Mouse (Mus musculus): ENCODE measurements around the gene Gm21981.

The Gm21981 gene

DNA sequence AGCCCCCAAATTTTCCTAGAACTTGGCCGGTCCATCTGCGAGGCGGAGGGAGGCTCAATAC lies at the start of gene Gm21981:
Gene Gm21981 (minus strand): TSS at position 14 of the 61 bp plus-strand sequence.
- DNase-seq (ENCODE audit: low spot score) = no peak

DNA sequence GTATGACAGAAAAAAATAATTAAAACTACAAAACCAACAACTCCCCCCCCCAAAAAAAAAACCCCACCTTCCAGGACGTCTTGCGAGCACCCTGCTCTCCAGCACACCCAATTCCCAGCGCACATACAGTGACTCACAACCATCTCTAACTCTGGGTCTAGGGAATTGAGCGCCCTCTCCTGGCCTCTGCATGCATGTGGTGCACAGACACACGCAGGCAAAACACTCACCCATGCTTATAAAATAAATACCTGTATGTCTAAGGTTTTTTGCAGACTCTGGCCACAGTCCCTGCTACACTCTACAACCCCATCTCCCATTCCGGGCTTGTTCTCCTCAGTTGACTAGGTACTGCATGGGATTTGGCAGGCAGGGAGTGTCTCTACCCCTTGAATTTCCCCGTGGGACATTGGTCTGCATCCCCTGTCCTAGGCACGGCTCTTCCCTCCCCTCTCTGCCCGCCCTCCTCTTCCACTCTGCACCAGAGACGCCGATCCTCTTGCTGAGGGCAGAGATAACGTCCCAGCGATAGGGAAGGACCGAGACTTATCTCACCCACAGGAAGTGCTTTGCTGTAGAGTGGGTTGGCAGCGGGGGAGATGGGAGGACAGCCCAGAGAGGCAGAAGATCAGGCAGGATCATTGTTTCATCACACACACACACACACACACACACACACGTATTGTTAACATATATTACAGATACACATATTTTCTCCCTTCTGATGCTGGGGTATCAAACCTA lies 48.9 kb upstream of the Gm21981 start:
- DNase-seq (ENCODE audit: low spot score) = no peak

DNA sequence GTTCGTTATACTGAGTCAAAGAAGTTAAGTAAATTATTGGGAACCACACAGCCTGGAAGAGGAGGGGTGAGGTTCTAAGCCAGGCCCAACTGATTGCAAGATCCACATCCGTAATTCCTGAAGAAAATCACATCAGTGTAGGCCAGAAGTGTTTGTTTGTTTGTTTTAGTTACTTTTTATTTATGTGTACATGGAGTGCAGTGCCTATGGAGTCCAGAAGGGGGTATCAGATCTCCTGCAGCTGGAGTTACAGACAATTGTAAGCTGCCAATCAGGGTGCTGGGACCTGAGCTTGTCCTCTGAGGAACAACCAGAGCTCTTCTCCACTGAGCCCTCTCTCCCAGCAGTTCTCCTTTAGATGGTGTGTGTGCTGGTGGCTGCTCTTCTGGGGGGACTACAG lies 45.9 kb upstream of the Gm21981 start:
- DNase-seq (ENCODE audit: low spot score) = no peak

DNA sequence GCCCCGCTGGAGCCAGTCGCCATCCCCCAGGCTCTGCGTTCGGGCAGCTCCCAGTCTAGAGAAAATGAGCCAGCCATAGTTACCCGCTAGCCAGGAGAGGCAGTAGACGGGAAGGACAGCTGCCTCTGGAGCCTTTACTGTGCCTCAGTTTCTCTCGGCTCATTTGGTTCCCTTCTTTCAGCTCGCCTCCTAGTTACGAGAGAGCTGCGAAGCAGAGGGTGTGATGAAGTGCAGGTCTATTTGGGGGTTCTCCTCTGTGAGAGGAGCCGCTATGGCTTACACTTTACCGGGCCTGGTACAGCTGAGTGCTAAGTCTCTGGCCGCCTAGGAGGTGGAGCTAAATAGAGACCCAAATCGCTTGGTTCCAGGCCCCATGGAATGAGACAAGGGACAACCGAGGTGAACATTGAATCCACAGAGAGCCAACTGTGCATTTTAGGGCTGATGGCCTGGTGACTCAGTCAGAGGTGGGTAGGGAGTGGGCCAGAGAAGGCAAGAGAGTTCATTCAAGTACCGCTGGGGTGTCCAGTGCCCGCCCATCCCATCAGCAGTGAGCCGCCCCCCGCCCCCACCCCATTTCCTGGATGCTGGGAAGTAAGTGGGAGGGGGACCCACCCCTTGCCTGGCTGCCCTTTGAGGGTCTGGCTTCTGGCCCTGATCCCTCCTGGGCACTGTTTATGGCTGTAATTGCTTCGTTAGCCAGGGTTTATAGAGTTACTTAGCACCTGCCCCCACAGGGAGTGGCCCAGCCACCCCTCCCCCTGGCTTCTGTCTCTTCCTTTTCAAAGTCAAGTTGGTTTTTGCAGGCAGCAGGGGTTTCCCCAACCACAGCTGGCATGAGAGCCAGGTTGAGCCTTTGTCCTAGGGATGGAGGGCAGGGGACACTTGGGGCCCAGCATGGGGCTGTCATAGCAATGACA lies 44.9 kb upstream of the Gm21981 start:
- no peak for DNase-seq (ENCODE audit: low spot score)

GRCm38 (mm10) chr17:47738066-47738878 lies 44.0 kb upstream of the Gm21981 start:
- DNase-seq (ENCODE audit: low spot score) = peak; percentile 36

- DNase-seq (ENCODE audit: low spot score) = peak; percentile 74
Measured at GRCm38 (mm10) chr17:47737271-47738065, 43.2 kb upstream of the Gm21981 start.

GRCm38 (mm10) chr17:47736856-47737255 lies 42.6 kb upstream of the Gm21981 start, which contains the start of gene Tfeb:
TSS of gene Tfeb (plus strand) at chr17:47737030.
- DNase-seq (ENCODE audit: low spot score) = peak; percentile 95

DNA sequence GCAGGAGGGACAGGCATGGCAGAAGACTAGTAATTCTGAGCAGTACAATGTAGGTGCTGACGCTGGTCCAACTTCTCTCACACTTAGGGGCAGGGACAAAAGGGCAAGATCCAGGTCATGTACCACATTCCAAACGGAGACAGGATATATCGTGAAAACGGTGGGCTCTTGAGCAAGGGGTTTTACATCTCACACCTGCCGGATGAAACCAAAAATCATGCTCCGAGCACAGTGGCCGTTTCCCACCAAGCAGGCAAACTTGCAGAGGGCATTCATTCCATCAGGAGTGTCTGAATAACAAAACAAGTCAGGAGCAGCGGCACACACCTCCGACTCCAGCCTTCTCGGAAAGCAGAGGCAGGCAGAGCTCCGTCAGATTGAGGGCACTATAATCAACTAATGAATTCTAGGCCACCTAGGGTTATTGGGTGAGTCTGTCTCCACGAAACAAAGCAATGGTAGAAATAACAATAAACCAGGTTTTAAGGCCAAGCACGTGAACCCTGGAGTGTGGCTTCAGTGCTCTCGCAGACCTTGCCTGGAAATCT lies 41.4 kb upstream of the Gm21981 start:
- no peak for DNase-seq (ENCODE audit: low spot score)

- no peak for DNase-seq (ENCODE audit: low spot score)
Measured at GRCm38 (mm10) chr17:47730633-47731575, 36.6 kb upstream of the Gm21981 start.

DNA sequence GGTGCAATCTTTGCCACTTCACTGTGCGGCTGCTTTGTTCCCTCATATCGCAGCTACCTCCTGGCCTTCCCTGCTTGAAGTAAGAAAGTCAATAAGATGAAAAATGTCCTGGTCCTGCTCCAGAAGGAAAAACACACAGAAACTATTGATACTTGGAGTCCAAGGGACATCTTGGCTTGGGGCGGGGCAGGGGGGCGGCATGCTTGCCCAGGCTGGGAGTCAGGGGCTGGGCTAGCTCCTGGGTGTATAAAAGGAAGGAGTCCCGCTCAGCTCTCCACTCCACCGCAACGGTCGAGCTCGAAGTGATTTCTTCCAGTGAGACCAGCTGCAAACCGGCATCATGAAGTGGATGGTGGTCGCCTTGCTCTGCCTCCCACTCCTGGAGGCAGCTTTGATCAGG lies 32.3 kb upstream of the Gm21981 start, which contains the start of gene Pgc:
Gene Pgc (plus strand): TSS at position 277 of the 400 bp plus-strand sequence.
- no peak for DNase-seq (ENCODE audit: low spot score)

DNA sequence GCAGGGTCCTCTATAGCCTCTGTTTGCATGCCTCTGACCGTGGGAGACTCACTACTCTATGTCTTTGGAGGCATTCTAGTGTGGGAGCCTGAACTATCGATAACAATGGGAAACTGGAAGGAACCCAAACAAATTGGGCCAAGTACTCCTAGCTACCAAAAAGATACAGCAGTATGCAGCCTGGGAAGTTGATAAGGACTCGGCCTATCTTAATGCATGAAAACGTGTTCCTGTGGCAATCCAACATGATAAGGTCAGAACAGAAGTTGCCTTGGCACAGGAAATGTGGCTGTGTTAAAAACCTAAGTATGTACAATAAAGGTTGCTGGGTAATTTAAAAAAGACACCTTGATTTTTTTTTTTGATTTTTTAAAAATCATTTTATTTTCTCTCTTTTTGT lies 26.9 kb upstream of the Gm21981 start:
- no peak for DNase-seq (ENCODE audit: low spot score)

- DNase-seq (ENCODE audit: low spot score) = no peak
Measured at GRCm38 (mm10) chr17:47715037-47715436, 20.8 kb upstream of the Gm21981 start.

- no peak for DNase-seq (ENCODE audit: low spot score)
Measured at GRCm38 (mm10) chr17:47712889-47713571, 18.8 kb upstream of the Gm21981 start.

DNA sequence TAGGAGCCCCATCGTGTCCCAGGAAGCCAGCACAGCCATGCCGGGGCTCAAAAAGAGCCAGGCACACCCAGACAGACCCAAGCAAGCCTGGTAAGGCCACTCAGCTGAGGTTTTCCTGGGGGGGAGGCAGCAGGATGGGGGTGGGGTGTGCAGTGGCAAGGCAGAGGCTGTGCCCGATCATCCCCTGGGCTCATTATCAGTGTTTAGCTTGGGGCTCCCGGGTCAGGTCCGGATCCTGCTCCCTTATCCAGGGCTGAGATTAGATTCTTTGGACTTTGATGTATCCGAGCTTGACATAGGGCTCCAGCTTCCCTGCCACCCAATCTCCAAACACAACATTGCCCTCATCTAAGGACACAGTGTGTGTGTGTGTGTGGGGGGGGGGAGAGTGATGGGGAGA lies 17.6 kb upstream of the Gm21981 start:
- no peak for DNase-seq (ENCODE audit: low spot score)

- no peak for DNase-seq (ENCODE audit: low spot score)
Measured at GRCm38 (mm10) chr17:47710036-47710435, 15.8 kb upstream of the Gm21981 start.

DNA sequence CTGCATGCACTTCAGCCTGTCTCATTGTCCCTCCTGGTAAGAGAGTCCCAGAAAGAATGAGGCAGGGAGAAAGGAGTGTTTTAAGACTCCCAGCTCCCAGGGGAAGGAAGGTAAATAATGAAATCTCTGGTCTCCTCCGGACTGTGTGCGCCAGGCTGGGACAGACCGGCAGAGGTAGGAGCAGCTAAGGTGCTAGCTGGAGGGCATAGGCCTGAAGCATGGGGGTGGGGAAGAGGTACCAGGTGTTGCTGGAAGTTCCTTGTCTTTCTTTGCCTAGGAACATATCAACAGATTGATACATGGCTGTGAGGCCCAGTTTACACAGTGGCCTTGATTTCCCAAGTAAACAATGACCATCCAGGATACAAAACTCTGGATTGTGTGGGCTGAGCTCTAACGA lies 14.7 kb upstream of the Gm21981 start:
- DNase-seq (ENCODE audit: low spot score) = no peak

DNA sequence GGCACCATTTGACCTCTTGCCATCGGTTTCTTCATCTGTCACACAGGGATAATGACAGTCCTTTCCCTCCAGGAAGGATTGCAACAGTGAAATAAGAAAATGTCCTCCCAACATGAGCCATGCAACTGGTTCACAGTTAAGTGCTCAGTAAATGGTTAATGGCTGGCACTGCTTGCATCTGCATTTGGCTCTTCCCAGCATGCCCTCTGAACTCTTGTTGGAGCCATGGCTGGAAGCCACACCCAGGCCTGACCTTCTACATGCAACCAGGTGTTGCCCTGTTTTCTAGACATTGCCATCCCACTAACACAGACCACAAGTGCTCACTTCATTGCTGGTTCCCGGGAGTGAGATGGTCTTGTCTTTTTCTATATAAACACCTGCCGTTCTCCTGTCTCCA lies 13.7 kb upstream of the Gm21981 start:
- no peak for DNase-seq (ENCODE audit: low spot score)

DNA sequence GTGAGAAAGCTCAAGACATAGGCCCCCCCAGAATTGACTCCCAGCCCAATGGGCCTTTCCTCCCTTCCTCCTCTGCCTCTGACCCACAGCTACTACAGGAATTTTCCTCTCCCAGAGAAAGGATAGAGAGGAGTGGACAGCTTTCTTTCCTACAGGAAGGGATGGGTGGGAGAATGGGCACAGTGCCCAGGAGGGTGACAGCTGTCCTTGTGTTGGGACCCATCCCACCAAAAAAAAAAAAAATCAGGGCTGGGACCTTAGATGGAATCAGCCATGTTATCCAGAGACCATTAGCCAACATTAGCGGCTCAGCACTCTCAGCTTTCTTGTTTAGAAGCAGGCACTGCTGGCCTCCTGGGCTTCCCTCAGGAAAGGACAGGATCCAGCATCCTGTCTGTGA lies 11.9 kb upstream of the Gm21981 start:
- no peak for DNase-seq (ENCODE audit: low spot score)

DNA sequence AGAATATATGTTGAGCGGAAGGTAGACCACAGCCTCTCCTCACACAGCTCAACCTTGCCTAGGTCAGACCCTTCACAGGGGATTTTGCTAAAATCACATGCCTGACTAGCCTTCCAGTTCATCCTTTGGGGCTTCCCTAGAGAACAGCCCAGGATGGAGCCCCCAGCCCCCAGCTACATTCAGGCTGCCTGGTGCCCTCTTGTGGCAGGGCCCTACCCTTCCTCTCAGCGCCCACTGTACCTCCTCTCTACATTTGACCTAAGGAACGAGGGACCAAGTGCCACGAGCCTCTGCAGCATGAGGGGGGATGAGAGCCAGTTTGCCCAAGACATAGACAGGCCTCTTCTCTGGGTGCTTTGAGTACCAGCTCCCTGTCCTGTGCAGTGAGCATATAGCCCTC lies 10.4 kb upstream of the Gm21981 start:
- DNase-seq (ENCODE audit: low spot score) = no peak

DNA sequence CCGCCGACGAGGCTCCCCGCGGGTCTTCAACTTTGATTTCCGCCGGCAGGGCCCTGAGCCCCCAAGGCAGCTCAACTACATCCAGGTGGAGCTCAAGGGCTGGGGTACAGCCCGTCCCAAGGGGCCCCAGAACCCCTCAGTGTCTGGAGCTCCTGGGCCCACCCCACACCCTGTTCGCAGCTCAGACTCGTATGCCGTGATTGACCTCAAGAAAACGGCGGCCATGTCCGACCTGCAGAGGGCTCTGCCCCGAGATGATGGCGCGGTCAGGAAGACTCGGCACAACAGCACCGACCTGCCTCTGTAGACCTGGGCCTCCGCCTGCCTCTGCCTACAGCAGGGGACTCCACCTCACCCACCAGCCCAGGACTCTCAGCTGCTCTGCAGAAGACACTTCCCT lies 9.3 kb upstream of the Gm21981 start:
- DNase-seq (ENCODE audit: low spot score) = peak; percentile 33
